ENCODE assay signal across 12 mouse cellular contexts in the genomic region with DNA sequence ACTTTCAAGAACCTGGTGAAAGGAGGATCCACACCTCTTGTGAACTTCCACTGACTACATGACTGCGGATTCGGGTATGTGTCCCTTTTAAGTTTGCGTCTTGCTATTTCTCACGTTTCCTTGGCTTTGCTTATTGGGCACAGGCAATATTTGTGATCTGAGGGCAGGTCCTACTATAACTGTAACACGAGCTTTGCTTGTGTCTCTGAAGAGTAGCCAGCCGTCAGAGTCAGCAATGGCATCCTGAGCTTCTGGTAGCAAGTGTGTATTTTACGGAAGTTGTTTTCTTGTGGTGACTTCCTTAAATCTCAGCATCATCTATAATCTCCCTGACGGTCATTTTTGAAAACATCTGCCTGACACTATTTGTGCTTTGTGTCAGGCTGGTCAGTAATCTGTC. TPM values are rescaled to one million over a fixed set of nuclear protein-coding genes. Genes with fewer than 3 reads are reported as not detected.
DNase-seq lines count a peak whose midpoint lies in the region; ATAC-seq and TF ChIP-seq lines count a peak whose summit lies in the region.
"Had no signal": no experiment of that assay in that cellular context is flagged by ENCODE, and none has a peak within 500 bp of the region (broad histone marks: within the 10 kb centered on the region; RNA-seq: fewer than 3 reads in every experiment).

No protein-coding gene starts in this region.

- H3K4me1 ChIP-seq in forebrain, postnatal 0 days (ENCODE audit: insufficient read depth), result no peaks in the 10 kb centered on the region
- H3K4me1 ChIP-seq in forebrain, embryonic 15.5 days, result no peaks in the 10 kb centered on the region
- peaks cover 2% of the 10 kb centered on the region for H3K4me1 ChIP-seq in liver, adult 2 months (ENCODE audit: control insufficient read depth, insufficient read depth, low read length)
- no peaks in the 10 kb centered on the region for H3K4me1 ChIP-seq in liver, embryonic 11.5 days (replicated peaks; ENCODE audit: control insufficient read depth, insufficient read depth, low read length)
- H3K4me1 ChIP-seq in heart, embryonic 13.5 days, result peaks cover 20% of the 10 kb centered on the region

- no peak for DNase-seq in forebrain, postnatal 0 days
- DNase-seq in liver, adult 2 months (ENCODE audit: extremely low read depth, low read depth, low spot score), result no peak
- DNase-seq in liver, embryonic 11.5 days (ENCODE audit: low spot score), result no peak
- DNase-seq in adrenal gland, adult 8-10 months, result no peak
- DNase-seq in right cerebral cortex, postnatal 4 days, result no peak
- DNase-seq: cerebellum, adult 11 months; liver had no signal

- 86% methylated on average over 8 of the region's 8 CpGs for WGBS in forebrain, postnatal 0 days
- 84% methylated on average over 8 of the region's 8 CpGs for WGBS in forebrain, embryonic 15.5 days
- WGBS in liver, adult 2 months, result 67% methylated on average over 8 of the region's 8 CpGs
- WGBS in liver, embryonic 11.5 days, result 43% methylated on average over 8 of the region's 8 CpGs
- WGBS in heart, embryonic 13.5 days, result 53% methylated on average over 8 of the region's 8 CpGs

- TF ChIP-seq CTCF in forebrain, postnatal 0 days (IDR thresholded peaks at IDR 0.05; ENCODE audit: low read depth), result no peak
- TF ChIP-seq CTCF in liver, adult 2 months (IDR thresholded peaks at IDR 0.05; ENCODE audit: low read depth, low read length), result no peak

- H3K27me3 ChIP-seq in forebrain, postnatal 0 days (ENCODE audit: insufficient read depth, low read length), result no peaks in the 10 kb centered on the region
- H3K27me3 ChIP-seq in forebrain, embryonic 15.5 days, result no peaks in the 10 kb centered on the region
- no peaks in the 10 kb centered on the region for H3K27me3 ChIP-seq in liver, adult 2 months (ENCODE audit: control insufficient read depth, insufficient read depth, low read length)
- no peaks in the 10 kb centered on the region for H3K27me3 ChIP-seq in liver, embryonic 11.5 days (replicated peaks; ENCODE audit: control insufficient read depth, insufficient read depth, low read length)
- H3K27me3 ChIP-seq in heart, embryonic 13.5 days (replicated peaks), result no peaks in the 10 kb centered on the region

- no peaks in the 10 kb centered on the region for H3K36me3 ChIP-seq in forebrain, postnatal 0 days (ENCODE audit: insufficient read depth)
- no peaks in the 10 kb centered on the region for H3K36me3 ChIP-seq in forebrain, embryonic 15.5 days
- no peaks in the 10 kb centered on the region for H3K36me3 ChIP-seq in liver, adult 2 months (ENCODE audit: control insufficient read depth, insufficient read depth, low read length)
- H3K36me3 ChIP-seq in liver, embryonic 11.5 days (ENCODE audit: control insufficient read depth, insufficient read depth, low read length), result no peaks in the 10 kb centered on the region
- no peaks in the 10 kb centered on the region for H3K36me3 ChIP-seq in heart, embryonic 13.5 days

- no peak for TF ChIP-seq POLR2A in liver, adult 2 months (IDR thresholded peaks at IDR 0.05; ENCODE audit: extremely low read depth, insufficient read depth, low read length)

- no peaks in the 10 kb centered on the region for H3K9me3 ChIP-seq in forebrain, postnatal 0 days (ENCODE audit: low read length)
- H3K9me3 ChIP-seq in forebrain, embryonic 15.5 days, result no peaks in the 10 kb centered on the region
- H3K9me3 ChIP-seq in liver, embryonic 11.5 days (ENCODE audit: control insufficient read depth, low read length), result no peaks in the 10 kb centered on the region
- no peaks in the 10 kb centered on the region for H3K9me3 ChIP-seq in heart, embryonic 13.5 days

- no peak for ATAC-seq in forebrain, postnatal 0 days
- ATAC-seq in forebrain, embryonic 15.5 days (replicated peaks), result no peak
- no peak for ATAC-seq in liver, embryonic 11.5 days (replicated peaks; ENCODE audit: low FRiP score)
- ATAC-seq in heart, embryonic 13.5 days (ENCODE audit: extremely low read depth, insufficient number of reproducible peaks, low FRiP score, low TSS enrichment), result no peak
- ATAC-seq in neutrophil, adult 5-6 weeks (ENCODE audit: extremely low read depth, insufficient number of reproducible peaks, low FRiP score, poor library complexity, severe bottlenecking), result 0 out of 2 replicates have a peak, but pooled peaks have one; percentile 55
- ATAC-seq: inflammation-experienced regulatory T-cells, adult 6 months had no signal

- H3K79me2 ChIP-seq in liver, adult 2 months (ENCODE audit: control insufficient read depth, insufficient read depth, low read length), result no peaks in the 10 kb centered on the region

- 0 out of 2 replicates have a peak overlapping the region, but pooled peaks have one; percentile 3 for H3K4me3 ChIP-seq in forebrain, postnatal 0 days (ENCODE audit: low read depth, low read length)
- H3K4me3 ChIP-seq in forebrain, embryonic 15.5 days, result no peak overlapping the region
- peak overlapping the region; percentile 38 for H3K4me3 ChIP-seq in liver, adult 2 months (ENCODE audit: insufficient read depth, low read depth, low read length)
- no peak overlapping the region for H3K4me3 ChIP-seq in liver, embryonic 11.5 days (ENCODE audit: low read depth, low read length)
- H3K4me3 ChIP-seq in heart, embryonic 13.5 days, result peak overlapping the region; percentile 45
- H3K4me3 ChIP-seq: myocyte had no signal

- no peak overlapping the region for H3K9ac ChIP-seq in forebrain, postnatal 0 days
- H3K9ac ChIP-seq in forebrain, embryonic 15.5 days (replicated peaks), result no peak overlapping the region
- peak overlapping the region; percentile 56 for H3K9ac ChIP-seq in liver, adult 2 months (ENCODE audit: low read depth, low read length)
- H3K9ac ChIP-seq in liver, embryonic 11.5 days (ENCODE audit: low read depth, low read length), result no peak overlapping the region
- peak overlapping the region; percentile 67 for H3K9ac ChIP-seq in heart, embryonic 13.5 days

- H3K4me2 ChIP-seq in forebrain, postnatal 0 days (ENCODE audit: low read depth), result no peak overlapping the region
- H3K4me2 ChIP-seq in forebrain, embryonic 15.5 days (replicated peaks), result no peak overlapping the region
- no peak overlapping the region for H3K4me2 ChIP-seq in liver, embryonic 11.5 days
- H3K4me2 ChIP-seq in heart, embryonic 13.5 days, result peak overlapping the region; percentile 55

- H3K27ac ChIP-seq in forebrain, postnatal 0 days (ENCODE audit: low read depth, low read length), result no peak overlapping the region
- H3K27ac ChIP-seq in forebrain, embryonic 15.5 days (replicated peaks), result no peak overlapping the region
- H3K27ac ChIP-seq in liver, adult 2 months (replicated peaks; ENCODE audit: insufficient read depth, low read depth, low read length), result peak overlapping the region; percentile 81
- no peak overlapping the region; the same call in 1 of the 2 replicates for H3K27ac ChIP-seq in liver, embryonic 11.5 days (ENCODE audit: low read depth, low read length)
- peak overlapping the region; percentile 78 for H3K27ac ChIP-seq in heart, embryonic 13.5 days (replicated peaks)

RNA-seq across cellular contexts. Expression of a gene that starts 0.4 kb away (rescaled TPM):
- 5.5 and 13.8 TPM in 2 replicates for total RNA-seq in forebrain, postnatal 0 days (2014; rRNA removed)
- polyA plus RNA-seq in forebrain, postnatal 0 days (2015; fragmentation: Nextera tagmentation; extraction: Ambion mirVana), result 4.4 and 4.5 TPM in 2 replicates
- 5.1 and 7.1 TPM in 2 replicates for polyA plus RNA-seq in forebrain, embryonic 15.5 days (2015; fragmentation: Nextera tagmentation; extraction: Ambion mirVana)
- 7.9 and 11.9 TPM in 2 replicates for total RNA-seq in liver, adult 2 months (2014; rRNA removed)
- 1.5 and 1.7 TPM in 2 replicates for polyA plus RNA-seq in liver, adult 2 months (2012; rRNA removed)
- 9.8 and 14.9 TPM in 2 replicates for polyA plus RNA-seq in liver, embryonic 11.5 days (2014; fragmentation: Nextera tagmentation; extraction: Ambion mirVana)
- 15.6 and 15.7 TPM in 2 replicates for polyA plus RNA-seq in heart, embryonic 13.5 days (2015; fragmentation: Nextera tagmentation; extraction: Ambion mirVana)
- total RNA-seq in neutrophil, adult 5-6 weeks (2017), result 90.6 and 99.4 TPM in 2 replicates
- total RNA-seq in adrenal gland, adult 8-10 months (2022), result 10 to 100 TPM in 3 of 4 experiments, 1 to 10 TPM in 1; 8.7 to 25.6 (median 19.0) TPM

Comparison
In these comparisons a context has a peak if more than half of its experiments do, and no peak if none do; other contexts are left out.
1. H3K27ac ChIP-seq: peak in liver, adult 2 months (single experiment) and heart, embryonic 13.5 days (single experiment); none in forebrain, postnatal 0 days (single experiment), forebrain, embryonic 15.5 days (single experiment) and liver, embryonic 11.5 days (single experiment).
2. H3K4me3 ChIP-seq: peak in forebrain, postnatal 0 days (single experiment), liver, adult 2 months (single experiment) and heart, embryonic 13.5 days (single experiment); none in forebrain, embryonic 15.5 days (single experiment) and liver, embryonic 11.5 days (single experiment).
3. H3K9ac ChIP-seq: peak in liver, adult 2 months (single experiment) and heart, embryonic 13.5 days (single experiment); none in forebrain, postnatal 0 days (single experiment), forebrain, embryonic 15.5 days (single experiment) and liver, embryonic 11.5 days (single experiment).